Mouse (Mus musculus) testis, adult 2 months (tissue): ENCODE measurements around the gene Fhit. TPM values are rescaled to one million over a fixed set of nuclear protein-coding genes. Genes with fewer than 3 reads are reported as not detected.

ENCODE experiments used
- H3K27ac ChIP-seq: fragments of 200-500 bp; 2 replicates; pipeline ENCODE4 v1.5.1; 2012; ENCODE audit warnings: low read depth, low read length; ENCODE audit not compliant: control insufficient read depth, insufficient read depth
- H3K27me3 ChIP-seq: fragments of 200-500 bp; 2 replicates; pipeline ENCODE4 v1.6.1; 2012; ENCODE audit warnings: mild to moderate bottlenecking, low read length, moderate library complexity; ENCODE audit not compliant: control insufficient read depth, insufficient read depth
- H3K36me3 ChIP-seq: fragments of 200-500 bp; 2 replicates; pipeline ENCODE4 v1.6.1; 2012; ENCODE audit warnings: mild to moderate bottlenecking, low read length; ENCODE audit not compliant: control insufficient read depth, insufficient read depth
- H3K4me1 ChIP-seq: fragments of 200-500 bp; 2 replicates; pipeline ENCODE4 v1.6.1; 2012; ENCODE audit warnings: low read length; ENCODE audit not compliant: control insufficient read depth, insufficient read depth
- H3K4me3 ChIP-seq: fragments of 200-500 bp; 2 replicates; pipeline ENCODE4 v1.5.1; 2012; ENCODE audit warnings: low read depth, mild to moderate bottlenecking, low read length, moderate library complexity, mixed read lengths; ENCODE audit not compliant: control insufficient read depth
- CTCF ChIP-seq: fragments of 200-500 bp; IDR thresholded peaks from 2 replicates; pipeline ENCODE4 v1.5.1; 2012; ENCODE audit warnings: low read depth, mild to moderate bottlenecking, inconsistent platforms, low read length, moderate library complexity; ENCODE audit not compliant: control insufficient read depth, insufficient read depth, insufficient replicate concordance
- POLR2A ChIP-seq: fragments of 200-500 bp; IDR thresholded peaks from 2 replicates; pipeline ENCODE4 v1.6.1; 2012; ENCODE audit warnings: low read depth, mild to moderate bottlenecking, inconsistent platforms, low read length, moderate library complexity; ENCODE audit not compliant: control insufficient read depth
- polyA plus RNA-seq: library from polyadenylated mRNA; depleted of rRNA; stranded (reverse); fragments of >200 nt; gene quantifications from 2 replicates; pipeline ENCODE4 v1.2.3, GENCODE M21; 2012

Fhit gene
- polyA plus RNA-seq, 1 experiment = 2.0 TPM

GRCm38 (mm10) chr14:10345905-10346304, 815.9 kb downstream of the Fhit start:
- no peak overlapping the region for H3K4me3 ChIP-seq
- no peaks in the 10 kb centered on the region for H3K36me3 ChIP-seq
- no peak overlapping the region for H3K27ac ChIP-seq
- H3K4me1 ChIP-seq = no peaks in the 10 kb centered on the region
- no peaks in the 10 kb centered on the region for H3K27me3 ChIP-seq
- TF ChIP-seq CTCF = no peak
- no peak for TF ChIP-seq POLR2A

DNA sequence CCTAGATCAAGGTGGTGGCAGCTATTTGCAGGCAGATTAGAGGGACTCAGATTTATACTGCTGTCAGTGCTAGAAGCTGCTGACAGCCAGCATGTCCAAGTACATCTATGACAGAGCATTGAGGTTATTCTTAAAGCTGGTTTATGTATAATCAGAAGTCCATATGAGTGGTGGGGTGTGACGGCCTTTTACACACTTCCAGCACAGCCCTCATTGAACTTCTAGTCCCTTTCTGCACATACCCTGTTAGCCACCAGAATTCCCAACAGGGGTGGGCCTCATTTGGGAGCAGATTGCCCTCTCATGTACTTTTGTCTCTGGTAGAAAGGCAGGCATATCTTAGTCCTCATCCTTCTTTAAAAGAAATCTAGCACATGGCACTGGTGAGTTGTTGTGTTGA, 817.8 kb downstream of the Fhit start:
- no peak for TF ChIP-seq POLR2A
- no peak for TF ChIP-seq CTCF
- Histone ChIP-seq H3K27ac (no peak overlapping the region), H3K4me1 (no peaks in the 10 kb centered on the region), H3K27me3 (no peaks in the 10 kb centered on the region), H3K4me3 (no peak overlapping the region), H3K36me3 (no peaks in the 10 kb centered on the region)

DNA sequence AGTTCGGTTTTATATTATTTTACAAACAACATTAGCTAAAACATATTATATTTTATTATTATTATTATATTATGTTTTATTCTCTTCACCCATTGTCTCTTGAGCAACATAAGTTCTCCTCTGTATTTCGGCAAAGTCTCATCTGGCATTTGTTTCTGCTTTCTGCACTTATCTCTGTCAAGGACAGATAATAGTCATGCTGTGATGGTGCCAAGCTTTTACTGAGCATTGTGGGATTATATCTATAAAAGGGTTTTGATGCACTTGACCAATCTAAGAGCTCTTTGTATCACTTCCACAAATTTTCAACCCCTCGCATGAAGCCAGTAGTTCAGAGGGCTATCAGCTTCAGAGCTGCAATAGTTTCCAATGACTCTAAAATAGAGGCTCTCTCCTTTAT, 845.1 kb downstream of the Fhit start:
- Histone ChIP-seq H3K4me1 (no peaks in the 10 kb centered on the region), H3K27ac (no peak overlapping the region), H3K27me3 (no peaks in the 10 kb centered on the region), H3K36me3 (no peaks in the 10 kb centered on the region), H3K4me3 (no peak overlapping the region)
- TF ChIP-seq CTCF (no peak), POLR2A (no peak)

GRCm38 (mm10) chr14:10312190-10312589, 849.6 kb downstream of the Fhit start:
- H3K4me1 ChIP-seq = no peaks in the 10 kb centered on the region
- no peak for TF ChIP-seq POLR2A
- TF ChIP-seq CTCF = no peak
- no peaks in the 10 kb centered on the region for H3K36me3 ChIP-seq
- H3K4me3 ChIP-seq = no peak overlapping the region
- no peaks in the 10 kb centered on the region for H3K27me3 ChIP-seq
- H3K27ac ChIP-seq = no peak overlapping the region

GRCm38 (mm10) chr14:10305286-10305685, 856.5 kb downstream of the Fhit start:
- Histone ChIP-seq H3K27me3 (no peaks in the 10 kb centered on the region), H3K4me3 (no peak overlapping the region), H3K4me1 (no peaks in the 10 kb centered on the region), H3K36me3 (no peaks in the 10 kb centered on the region), H3K27ac (no peak overlapping the region)
- TF ChIP-seq POLR2A (no peak), CTCF (no peak)

GRCm38 (mm10) chr14:10301497-10301896, 860.3 kb downstream of the Fhit start:
- Histone ChIP-seq H3K27ac (no peak overlapping the region), H3K36me3 (no peaks in the 10 kb centered on the region), H3K4me3 (no peak overlapping the region), H3K4me1 (no peaks in the 10 kb centered on the region), H3K27me3 (no peaks in the 10 kb centered on the region)
- TF ChIP-seq CTCF (no peak), POLR2A (no peak)

DNA sequence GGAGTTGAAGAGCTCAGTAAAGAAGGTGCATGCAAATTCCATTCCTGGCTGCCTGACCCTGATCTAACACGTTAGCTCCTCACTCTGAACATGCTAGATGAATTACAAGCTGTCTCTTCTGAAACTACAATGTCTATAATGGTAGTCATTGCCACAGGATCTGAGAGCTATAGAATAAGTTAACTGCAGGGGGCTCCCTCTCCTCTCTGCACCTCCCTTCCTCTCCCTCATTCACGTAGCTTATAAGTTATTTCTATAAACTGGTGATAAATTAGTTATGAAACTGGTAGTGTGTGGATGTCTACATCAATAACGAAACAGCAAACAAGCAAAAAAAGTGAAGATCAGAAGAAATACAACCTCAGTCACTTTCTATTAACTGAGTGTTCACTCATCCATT, 860.9 kb downstream of the Fhit start:
- Histone ChIP-seq H3K4me1 (no peaks in the 10 kb centered on the region), H3K4me3 (no peak overlapping the region), H3K27me3 (no peaks in the 10 kb centered on the region), H3K36me3 (no peaks in the 10 kb centered on the region), H3K27ac (no peak overlapping the region)
- TF ChIP-seq CTCF (no peak), POLR2A (no peak)

GRCm38 (mm10) chr14:10299030-10299429, 862.8 kb downstream of the Fhit start:
- no peaks in the 10 kb centered on the region for H3K36me3 ChIP-seq
- no peaks in the 10 kb centered on the region for H3K27me3 ChIP-seq
- TF ChIP-seq POLR2A (no peak), CTCF (no peak)
- no peak overlapping the region for H3K4me3 ChIP-seq
- H3K4me1 ChIP-seq = no peaks in the 10 kb centered on the region
- no peak overlapping the region for H3K27ac ChIP-seq
